Mouse (Mus musculus) forebrain, embryonic 16.5 days (tissue): ENCODE results near the gene Tagln3. TPM values are rescaled to one million over a fixed set of nuclear protein-coding genes. Genes with fewer than 3 reads are reported as not detected.

ENCODE experiments used
- ATAC-seq: fragments of 200-750 bp; cut with Nextera tagmentation; 2 replicates; pipeline ENCODE4 v1.8.0; 2017; ENCODE audit warnings: mild to moderate bottlenecking, moderate library complexity
- H3K27ac ChIP-seq: fragments of 300-500 bp; sonication (generic); 2 replicates; pipeline ENCODE4 v1.5.1; 2014; ENCODE audit warnings: low read length, control low read depth
- H3K27me3 ChIP-seq: fragments of 300-500 bp; sonication (generic); replicated peaks from 2 replicates; pipeline ENCODE4 v1.6.1; 2014; ENCODE audit warnings: low read length; ENCODE audit not compliant: control insufficient read depth, insufficient read depth
- H3K36me3 ChIP-seq: fragments of 300-500 bp; sonication (generic); 2 replicates; pipeline ENCODE4 v1.6.1; 2014; ENCODE audit not compliant: control insufficient read depth, insufficient read depth
- H3K4me1 ChIP-seq: fragments of 300-500 bp; sonication (generic); replicated peaks from 2 replicates; pipeline ENCODE4 v1.6.1; 2014; ENCODE audit warnings: low read length; ENCODE audit not compliant: control insufficient read depth, insufficient read depth
- H3K4me2 ChIP-seq: fragments of 300-500 bp; sonication (generic); 2 replicates; pipeline ENCODE4 v1.6.1; 2014; ENCODE audit warnings: mild to moderate bottlenecking, low read length, control low read depth
- H3K4me3 ChIP-seq: fragments of 300-500 bp; sonication (generic); replicated peaks from 2 replicates; pipeline ENCODE4 v1.5.1; 2014; ENCODE audit warnings: mild to moderate bottlenecking, low read length, control low read depth
- H3K9ac ChIP-seq: fragments of 300-500 bp; sonication (generic); replicated peaks from 2 replicates; pipeline ENCODE4 v1.6.1; 2014; ENCODE audit warnings: low read depth, low read length, control low read depth
- H3K9me3 ChIP-seq: fragments of 300-500 bp; sonication (generic); 2 replicates; pipeline ENCODE4 v1.6.1; 2016; ENCODE audit warnings: low read length; ENCODE audit not compliant: control insufficient read depth
- WGBS: fragments of 180-500 bp; shearing (Covaris S2); extraction: QIAGEN DNeasy Blood & Tissue Kit; methylation state at CpG from one replicate; pipeline ENCODE4 v1.1.7; 2014; 5-methylcytosine and 5-hydroxymethylcytosine counted together
- polyA plus RNA-seq: library from polyadenylated mRNA; unstranded; fragments of >200 nt; fragmentation: Nextera tagmentation; extraction: Ambion mirVana; gene quantifications from 2 replicates; pipeline ENCODE4 v1.2.1, GENCODE M21; 2015

Tagln3 gene
- polyA plus RNA-seq = 455 and 473 TPM in 2 replicates

GRCm38 (mm10) chr16:45724061-45724741 lies at the start of gene Tagln3:
Gene Tagln3 (minus strand): TSS chr16:45724608.
- Histone ChIP-seq H3K27me3 (no peaks in the 10 kb centered on the region), H3K27ac (peak within 1 kb of the TSS; percentile 98), H3K9ac (peak within 1 kb of the TSS; percentile 96), H3K9me3 (no peaks in the 10 kb centered on the region), H3K4me2 (peak within 1 kb of the TSS; percentile 76), H3K4me3 (peak within 1 kb of the TSS; percentile 77), H3K36me3 (peaks cover 4% of the 10 kb centered on the region), H3K4me1 (peaks cover 26% of the 10 kb centered on the region)
- WGBS = under 1% methylated on average over 30 of the region's 30 CpGs
- ATAC-seq = peak; percentile 82

DNA sequence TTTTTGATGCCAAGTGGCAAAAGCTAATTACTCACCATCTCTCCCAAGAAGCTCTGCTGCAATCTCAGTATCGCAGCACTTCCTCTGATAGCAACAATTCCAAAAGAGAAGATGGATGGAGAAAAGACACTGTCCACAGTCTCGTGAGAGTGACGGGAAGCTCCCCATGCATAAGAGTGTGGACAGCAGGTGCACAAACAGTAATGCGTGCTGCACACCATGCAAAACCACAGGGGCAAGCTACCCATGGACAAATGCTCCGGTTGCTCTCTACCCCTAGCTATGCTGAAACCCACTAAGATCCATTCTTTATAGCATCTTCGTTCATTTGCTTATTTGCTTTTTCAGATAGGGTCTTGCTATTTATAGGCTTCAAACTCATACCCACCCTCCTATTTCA lies 46.5 kb upstream of the Tagln3 start:
- WGBS = 90% methylated on average over 6 of the region's 6 CpGs

GRCm38 (mm10) chr16:45767853-45768640 lies 43.6 kb upstream of the Tagln3 start:
- 46% methylated on average over 10 of the region's 10 CpGs for WGBS
- Histone ChIP-seq H3K9me3 (no peaks in the 10 kb centered on the region), H3K9ac (no peak overlapping the region), H3K4me2 (no peak overlapping the region), H3K36me3 (no peaks in the 10 kb centered on the region; the same call in 1 of the 2 replicates), H3K27ac (no peak overlapping the region), H3K4me3 (no peak overlapping the region), H3K4me1 (peaks cover 3% of the 10 kb centered on the region; the same call in 1 of the 2 replicates), H3K27me3 (no peaks in the 10 kb centered on the region)
- ATAC-seq = peak; percentile 80; the same call in 1 of the 2 replicates

More for the DNA sequence above, 46.5 kb upstream of the Tagln3 start:
- Histone ChIP-seq H3K36me3 (no peaks in the 10 kb centered on the region; the same call in 1 of the 2 replicates), H3K27me3 (no peaks in the 10 kb centered on the region), H3K9me3 (no peaks in the 10 kb centered on the region), H3K9ac (no peak overlapping the region), H3K27ac (no peak overlapping the region), H3K4me2 (no peak overlapping the region), H3K4me3 (no peak overlapping the region), H3K4me1 (peaks cover 3% of the 10 kb centered on the region; the same call in 1 of the 2 replicates)
- no peak for ATAC-seq

DNA sequence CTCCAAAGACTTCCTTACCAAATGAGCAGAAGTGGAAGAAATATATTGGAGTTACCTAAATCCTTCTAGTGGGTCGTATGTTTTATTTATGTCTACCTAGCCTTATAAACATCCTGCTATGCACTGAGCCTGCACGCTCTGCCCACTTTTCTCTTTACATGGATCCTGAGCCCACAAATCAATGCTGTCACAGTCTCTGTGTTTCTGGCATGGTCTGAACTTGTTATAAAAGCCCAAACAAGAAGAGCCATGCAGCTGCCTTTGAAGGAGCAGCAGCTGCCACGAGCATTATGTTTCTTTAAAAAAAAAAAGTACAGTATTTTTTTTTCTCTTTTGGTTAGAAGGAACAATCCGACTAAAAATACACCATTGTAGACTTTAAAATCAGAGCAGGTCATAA lies 43.0 kb upstream of the Tagln3 start:
- Histone ChIP-seq H3K27me3 (no peaks in the 10 kb centered on the region), H3K4me1 (peaks cover 3% of the 10 kb centered on the region; the same call in 1 of the 2 replicates), H3K9me3 (no peaks in the 10 kb centered on the region), H3K4me3 (no peak overlapping the region), H3K27ac (no peak overlapping the region), H3K9ac (no peak overlapping the region), H3K4me2 (no peak overlapping the region), H3K36me3 (no peaks in the 10 kb centered on the region; the same call in 1 of the 2 replicates)
- peak; percentile 40; the same call in 1 of the 2 replicates for ATAC-seq
- WGBS = 34% methylated on average over 4 of the region's 4 CpGs

- Histone ChIP-seq H3K36me3 (no peaks in the 10 kb centered on the region), H3K27ac (no peak overlapping the region), H3K4me3 (no peak overlapping the region), H3K4me2 (no peak overlapping the region), H3K4me1 (peaks cover 3% of the 10 kb centered on the region; the same call in 1 of the 2 replicates), H3K27me3 (no peaks in the 10 kb centered on the region), H3K9me3 (no peaks in the 10 kb centered on the region), H3K9ac (no peak overlapping the region)
- 90% methylated on average over 7 of the region's 7 CpGs for WGBS
- no peak for ATAC-seq
These were observed 41.5 kb upstream of the Tagln3 start for GRCm38 (mm10) chr16:45765801-45766494.

- H3K9ac ChIP-seq = no peak overlapping the region
- 89% methylated on average over 3 of the region's 3 CpGs for WGBS
- H3K4me2 ChIP-seq = no peak overlapping the region
- H3K36me3 ChIP-seq = no peaks in the 10 kb centered on the region
- H3K27me3 ChIP-seq = no peaks in the 10 kb centered on the region
- H3K9me3 ChIP-seq = no peaks in the 10 kb centered on the region
- H3K27ac ChIP-seq = no peak overlapping the region
- no peak overlapping the region for H3K4me3 ChIP-seq
- peaks cover 3% of the 10 kb centered on the region; the same call in 1 of the 2 replicates for H3K4me1 ChIP-seq
- ATAC-seq = no peak
These were observed 40.7 kb upstream of the Tagln3 start for GRCm38 (mm10) chr16:45765102-45765501.

DNA sequence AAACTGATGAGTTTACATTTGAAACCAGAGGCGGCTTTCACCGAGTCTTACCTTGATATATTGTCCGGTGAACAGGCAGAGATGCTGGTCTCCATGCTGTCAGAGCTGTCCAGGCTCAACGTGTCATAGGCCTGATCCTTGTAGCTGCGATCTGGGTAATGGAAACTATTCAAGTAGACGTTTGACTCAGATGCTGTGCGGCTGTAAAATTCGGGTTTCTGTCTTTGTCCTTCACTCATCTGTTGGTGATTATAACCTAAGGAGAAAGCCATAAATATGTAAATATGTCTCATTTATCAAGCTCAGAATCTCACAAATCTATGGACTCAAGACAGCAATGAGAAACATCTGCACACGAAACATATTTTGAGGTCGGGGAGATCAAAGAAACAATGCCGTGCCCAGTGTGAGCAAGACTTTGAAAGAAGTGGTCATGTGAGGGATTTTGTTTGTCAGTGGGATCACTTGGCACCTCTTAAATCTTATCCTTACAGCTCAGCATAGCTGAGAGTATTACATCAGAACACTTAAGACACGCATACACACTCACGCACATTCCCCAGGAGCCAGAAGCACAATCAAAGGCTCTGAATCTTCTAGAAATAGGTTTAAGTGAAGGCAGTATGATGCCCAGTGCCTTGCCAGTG lies 38.6 kb upstream of the Tagln3 start:
- Histone ChIP-seq H3K4me3 (no peak overlapping the region), H3K27me3 (no peaks in the 10 kb centered on the region), H3K9ac (no peak overlapping the region), H3K27ac (no peak overlapping the region), H3K36me3 (no peaks in the 10 kb centered on the region), H3K4me1 (no peaks in the 10 kb centered on the region; the same call in 1 of the 2 replicates), H3K4me2 (no peak overlapping the region), H3K9me3 (no peaks in the 10 kb centered on the region)
- 89% methylated on average over 13 of the region's 13 CpGs for WGBS
- ATAC-seq = no peak

DNA sequence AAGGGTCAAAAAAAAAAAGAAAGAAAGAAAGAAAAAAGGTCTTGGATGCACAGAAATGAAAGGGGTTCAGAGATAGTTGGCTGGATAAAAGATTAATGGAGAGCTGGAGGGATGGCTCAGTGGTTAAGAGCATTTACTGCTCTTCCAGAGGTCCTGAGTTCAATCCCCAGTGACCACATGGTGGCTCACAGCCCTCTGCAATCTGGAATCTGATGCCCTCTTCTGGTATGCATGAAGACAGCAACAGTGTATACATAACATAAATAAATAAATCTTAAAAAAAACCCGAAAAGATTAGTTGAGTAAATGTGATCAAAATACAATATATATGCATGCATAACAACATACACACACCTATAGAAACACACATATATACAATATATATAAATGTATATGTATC lies 37.0 kb upstream of the Tagln3 start:
- 88% methylated on average over 1 of the region's 1 CpGs for WGBS
- no peak for ATAC-seq
- Histone ChIP-seq H3K27me3 (no peaks in the 10 kb centered on the region), H3K27ac (no peak overlapping the region), H3K4me2 (no peak overlapping the region), H3K36me3 (no peaks in the 10 kb centered on the region), H3K9me3 (no peaks in the 10 kb centered on the region), H3K4me1 (no peaks in the 10 kb centered on the region), H3K9ac (no peak overlapping the region), H3K4me3 (no peak overlapping the region)
